Mouse (Mus musculus) lung, adult 10 weeks (tissue): ENCODE data around the gene Adora1. TPM values are rescaled to one million over a fixed set of nuclear protein-coding genes. Genes with fewer than 3 reads are reported as not detected.

Source experiments
- polyA plus RNA-seq: library from polyadenylated mRNA; stranded (reverse); fragments of 350-450 nt; fragmentation: Illumina TruSeq; extraction: RNeasy Lipid Tissue Mini Kit (QIAGEN cat#74804); gene quantifications from one replicate; pipeline ENCODE4 v1.2.3, GENCODE M21; 2014; ENCODE audit warnings: low read depth, low replicate concordance; ENCODE audit not compliant: insufficient read depth

The Adora1 gene
- 2.0 TPM for polyA plus RNA-seq

DNA sequence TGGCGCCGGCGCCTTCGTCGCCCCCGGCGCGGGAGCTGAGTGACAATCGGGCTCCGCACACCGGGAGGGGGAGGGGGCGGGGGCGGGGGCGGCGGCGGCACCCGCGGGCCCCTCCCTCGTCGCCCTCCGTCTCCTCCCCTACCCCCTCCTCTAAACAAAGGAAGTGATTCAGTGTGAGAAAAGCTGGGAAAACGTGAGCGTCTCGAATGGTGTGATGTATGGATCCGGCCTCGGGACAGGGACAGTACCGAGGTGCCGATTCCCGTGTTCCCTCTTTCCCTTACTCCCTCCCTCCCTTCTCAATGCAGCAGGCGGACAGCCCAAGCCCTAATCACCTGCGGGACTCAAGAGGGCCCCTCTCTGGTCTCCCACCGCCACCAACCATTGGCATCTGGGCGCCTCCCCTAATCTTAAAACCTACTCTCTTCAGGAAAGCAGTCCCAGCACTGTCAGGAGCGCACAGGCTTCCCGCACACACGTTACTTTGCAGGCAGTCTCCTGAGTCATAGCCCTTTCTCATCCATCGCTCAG lies at the start of gene Adora1:
TSS of gene Adora1 (minus strand) at position 41 of the 531 bp plus-strand sequence.

DNA sequence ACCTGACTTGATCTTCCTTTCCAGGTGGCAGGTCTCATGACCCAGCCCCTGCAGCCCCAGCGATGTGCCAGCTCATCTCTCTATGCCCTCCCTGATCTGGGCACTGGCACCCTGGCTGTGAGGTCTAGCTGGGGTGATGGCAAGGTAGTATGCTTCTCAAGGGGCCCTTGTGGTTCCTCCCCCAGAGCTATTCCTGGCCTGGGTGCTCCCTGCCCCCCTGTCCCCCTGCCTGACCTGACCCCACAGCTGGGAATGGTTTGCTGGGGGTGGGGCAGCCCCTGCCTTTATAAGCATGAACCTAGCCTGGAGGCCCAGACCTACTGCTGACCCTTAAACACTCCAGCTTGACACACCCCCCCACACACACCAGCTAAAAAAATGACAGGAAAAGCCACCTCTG lies 42.1 kb downstream of the Adora1 start, which contains the start of gene Mybph:
TSS of gene Mybph (plus strand) at position 323 of the 400 bp plus-strand sequence.

DNA sequence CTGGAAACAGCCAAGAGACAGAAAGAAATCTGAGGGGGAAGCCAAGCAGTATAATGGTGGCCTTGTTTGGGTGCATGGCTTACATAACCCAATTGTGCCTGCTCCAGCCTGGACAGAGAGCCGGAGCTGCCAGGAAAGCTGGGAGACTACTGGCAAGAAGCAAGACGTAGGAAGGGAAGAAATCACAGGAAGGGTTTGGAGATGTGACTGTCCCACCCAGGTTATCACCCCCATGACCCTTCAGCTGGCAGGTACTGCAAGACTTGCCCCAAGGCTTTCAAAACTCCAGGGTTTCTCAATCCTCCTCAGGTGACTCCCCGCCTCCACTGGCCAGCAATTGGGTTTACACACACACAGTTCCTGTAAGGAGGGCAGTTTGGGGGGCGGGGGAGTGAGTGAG lies 53.2 kb downstream of the Adora1 start, which contains the start of gene Chil1:
TSS of gene Chil1 (plus strand) at position 152 of the 400 bp plus-strand sequence.

Other genes starting within 250 kb of the Adora1 start
- 4.9 TPM for gene Fmod, start 198.2 kb downstream of the Adora1 start, polyA plus RNA-seq
- 110 TPM for gene Btg2, start 156.3 kb downstream of the Adora1 start, polyA plus RNA-seq
- not detected for gene Chit1, start 124.2 kb downstream of the Adora1 start, polyA plus RNA-seq
- gene Chil1, start 53.3 kb downstream of the Adora1 start, polyA plus RNA-seq: 994 TPM
- not detected for gene Mybph, start 42.0 kb downstream of the Adora1 start, polyA plus RNA-seq
- not detected for gene Myog, start 54.6 kb upstream of the Adora1 start, polyA plus RNA-seq
- gene Ppfia4, start 97.5 kb upstream of the Adora1 start, polyA plus RNA-seq: 3.9 TPM
- gene Tmem183a, start 126.5 kb upstream of the Adora1 start, polyA plus RNA-seq: 24.8 TPM
- not detected for gene 4933406M09Rik, start 150.5 kb upstream of the Adora1 start, polyA plus RNA-seq
- gene Cyb5r1, start 170.1 kb upstream of the Adora1 start, polyA plus RNA-seq: 28.0 TPM
- gene Adipor1, start 179.9 kb upstream of the Adora1 start, polyA plus RNA-seq: 80.1 TPM
- gene Klhl12, start 220.1 kb upstream of the Adora1 start, polyA plus RNA-seq: 9.2 TPM